Mouse (Mus musculus) cerebellum, adult (tissue): ENCODE results near the gene Slc16a2.

Experiments
- ATAC-seq: cut with Nextera tagmentation; 2 replicates; pipeline ENCODE4 v1.9.2; 2017; ENCODE audit warnings: mild to moderate bottlenecking, moderate library complexity, mixed read lengths; ENCODE audit not compliant: insufficient number of reproducible peaks, low FRiP score, low TSS enrichment

The Slc16a2 gene

GRCm38 (mm10) chrX:103741215-103742056 lies 80.3 kb downstream of the Slc16a2 start:
- no peak for ATAC-seq

- no peak for ATAC-seq
Observed at GRCm38 (mm10) chrX:103734041-103734625, 87.7 kb downstream of the Slc16a2 start.

- no peak for ATAC-seq
Observed at GRCm38 (mm10) chrX:103733091-103733490, 88.7 kb downstream of the Slc16a2 start.

GRCm38 (mm10) chrX:103732033-103732703 lies 89.6 kb downstream of the Slc16a2 start:
- no peak for ATAC-seq

GRCm38 (mm10) chrX:103722437-103722836 lies 99.3 kb downstream of the Slc16a2 start:
- ATAC-seq = no peak

- no peak for ATAC-seq
Observed at GRCm38 (mm10) chrX:103719618-103720185, 102.1 kb downstream of the Slc16a2 start.

GRCm38 (mm10) chrX:103712922-103713321 lies 108.9 kb downstream of the Slc16a2 start:
- no peak for ATAC-seq

- no peak for ATAC-seq
Observed at GRCm38 (mm10) chrX:103709671-103710070, 112.1 kb downstream of the Slc16a2 start.

GRCm38 (mm10) chrX:103708592-103708991 lies 113.2 kb downstream of the Slc16a2 start:
- no peak for ATAC-seq

- ATAC-seq = no peak
Observed at GRCm38 (mm10) chrX:103704611-103705010, 117.2 kb downstream of the Slc16a2 start.

- no peak for ATAC-seq
Observed at GRCm38 (mm10) chrX:103704024-103704423, 117.8 kb downstream of the Slc16a2 start.

- no peak for ATAC-seq
Observed at GRCm38 (mm10) chrX:103697796-103698195, 124.0 kb downstream of the Slc16a2 start.

GRCm38 (mm10) chrX:103696081-103696519 lies 125.7 kb downstream of the Slc16a2 start:
- no peak for ATAC-seq

GRCm38 (mm10) chrX:103695165-103695996 lies 126.4 kb downstream of the Slc16a2 start:
- ATAC-seq = peak; percentile 86

- ATAC-seq = peak; percentile 24; the same call in 1 of the 2 replicates
Observed at GRCm38 (mm10) chrX:103694787-103695164, 127.0 kb downstream of the Slc16a2 start.

GRCm38 (mm10) chrX:103694381-103694780 lies 127.4 kb downstream of the Slc16a2 start:
- ATAC-seq = no peak

GRCm38 (mm10) chrX:103692916-103693315 lies 128.9 kb downstream of the Slc16a2 start:
- ATAC-seq = no peak

GRCm38 (mm10) chrX:103688551-103688950 lies 133.2 kb downstream of the Slc16a2 start:
- no peak for ATAC-seq

- no peak for ATAC-seq
Observed at GRCm38 (mm10) chrX:103674674-103675073, 147.1 kb downstream of the Slc16a2 start.

GRCm38 (mm10) chrX:103673761-103674160 lies 148.0 kb downstream of the Slc16a2 start:
- ATAC-seq = no peak
